Comparison of ENCODE assay signal across 12 mouse cellular contexts in the genomic region with DNA sequence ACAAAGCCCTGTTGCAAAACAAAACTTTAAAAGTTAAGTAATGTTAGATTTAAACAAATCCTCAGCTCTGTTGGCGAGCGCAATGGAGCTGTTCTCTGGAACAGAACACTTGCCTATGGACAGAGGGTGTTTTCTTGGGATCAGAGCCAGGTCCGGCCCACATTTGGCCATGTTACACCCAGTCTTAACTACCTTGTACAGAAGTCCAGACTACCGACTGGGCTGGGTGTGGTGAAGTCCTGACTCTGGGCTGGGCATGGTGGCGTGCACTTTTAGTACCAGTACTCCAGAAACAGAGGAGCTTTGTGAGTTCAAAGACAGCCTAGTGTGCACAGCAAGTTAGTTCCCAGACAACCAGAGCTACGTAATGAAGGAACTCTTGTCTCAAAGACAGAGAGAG. TPM values are rescaled to one million over a fixed set of nuclear protein-coding genes. Genes with fewer than 3 reads are reported as not detected.
A peak's percentile ranks its signal among the peaks of the same experiment; 100 is the strongest.
DNase-seq lines count a peak whose midpoint lies in the region; ATAC-seq lines count a peak whose summit lies in the region.
"Had no signal": no experiment of that assay in that cellular context is flagged by ENCODE, and none has a peak within 500 bp of the region (broad histone marks: within the 10 kb centered on the region; RNA-seq: fewer than 3 reads in every experiment).

No protein-coding gene starts in this region.

- H3K9me3 ChIP-seq in intestine, embryonic 16.5 days (ENCODE audit: control insufficient read depth, low read length) = no peaks in the 10 kb centered on the region
- no peaks in the 10 kb centered on the region for H3K9me3 ChIP-seq in intestine, embryonic 15.5 days
- no peaks in the 10 kb centered on the region for H3K9me3 ChIP-seq in hindbrain, embryonic 11.5 days (ENCODE audit: control insufficient read depth, low read length)
- H3K9me3 ChIP-seq: embryonic facial prominence, embryonic 15.5 days had no signal

- no peak overlapping the region for H3K9ac ChIP-seq in intestine, embryonic 16.5 days (ENCODE audit: low read depth, low read length)
- H3K9ac ChIP-seq in intestine, embryonic 15.5 days = no peak overlapping the region
- no peak overlapping the region for H3K9ac ChIP-seq in hindbrain, embryonic 11.5 days (ENCODE audit: low read depth, low read length)
- H3K9ac ChIP-seq: liver, embryonic 14.5 days had no signal

- H3K27me3 ChIP-seq in intestine, embryonic 16.5 days (replicated peaks; ENCODE audit: control insufficient read depth, insufficient read depth, low read length) = no peaks in the 10 kb centered on the region
- H3K27me3 ChIP-seq in intestine, embryonic 15.5 days (replicated peaks) = no peaks in the 10 kb centered on the region
- H3K27me3 ChIP-seq in hindbrain, embryonic 11.5 days (ENCODE audit: control insufficient read depth, insufficient read depth, low read length) = no peaks in the 10 kb centered on the region
- H3K27me3 ChIP-seq: embryonic facial prominence, embryonic 15.5 days had no signal

- DNase-seq in MN1 (ENCODE audit: low spot score) = peak; percentile 74
- DNase-seq in gonadal fat pad, adult 2 months (ENCODE audit: low read depth) = peak; percentile 88
- peak; percentile 61 for DNase-seq in lung, postnatal 10 days
- DNase-seq in left cerebral cortex, postnatal 36 days (ENCODE audit: low spot score in 2 of 2) = no peak
- DNase-seq in hindbrain, embryonic 11.5 days (ENCODE audit: low spot score) = no peak
- DNase-seq: cerebellum, adult 18-20 months; gastrocnemius, postnatal 10 days; heart, postnatal 4 days had no signal

- no peak overlapping the region for H3K4me3 ChIP-seq in intestine, embryonic 16.5 days (ENCODE audit: low read length)
- H3K4me3 ChIP-seq in intestine, embryonic 15.5 days (replicated peaks) = no peak overlapping the region
- no peak overlapping the region for H3K4me3 ChIP-seq in hindbrain, embryonic 11.5 days (ENCODE audit: low read depth, low read length)

- H3K36me3 ChIP-seq in intestine, embryonic 16.5 days (ENCODE audit: control insufficient read depth, insufficient read depth, low read length) = no peaks in the 10 kb centered on the region
- 0 out of 2 replicates have a peak, but pooled peaks cover 2% of the 10 kb centered on the region for H3K36me3 ChIP-seq in intestine, embryonic 15.5 days
- peaks cover 2% of the 10 kb centered on the region; the same call in 1 of the 2 replicates for H3K36me3 ChIP-seq in hindbrain, embryonic 11.5 days (ENCODE audit: control insufficient read depth, insufficient read depth, low read length)
- H3K36me3 ChIP-seq: embryonic facial prominence, embryonic 15.5 days had no signal

- peaks cover 14% of the 10 kb centered on the region for H3K4me1 ChIP-seq in intestine, embryonic 16.5 days (ENCODE audit: control insufficient read depth, insufficient read depth, low read length)
- H3K4me1 ChIP-seq in intestine, embryonic 15.5 days (replicated peaks) = peaks cover 15% of the 10 kb centered on the region
- H3K4me1 ChIP-seq in hindbrain, embryonic 11.5 days (replicated peaks; ENCODE audit: control insufficient read depth, insufficient read depth, low read length) = peaks cover 9% of the 10 kb centered on the region

- H3K4me2 ChIP-seq in intestine, embryonic 16.5 days (ENCODE audit: low read depth, low read length) = no peak overlapping the region
- H3K4me2 ChIP-seq in intestine, embryonic 15.5 days (replicated peaks) = no peak overlapping the region
- no peak overlapping the region for H3K4me2 ChIP-seq in hindbrain, embryonic 11.5 days (replicated peaks; ENCODE audit: low read depth, low read length)

- ATAC-seq in intestine, embryonic 16.5 days = peak; percentile 39; the same call in 1 of the 2 replicates
- ATAC-seq in intestine, embryonic 15.5 days = no peak
- ATAC-seq in hindbrain, embryonic 11.5 days (ENCODE audit: low FRiP score) = no peak

- WGBS in intestine, embryonic 16.5 days = 66% methylated on average over 6 of the region's 6 CpGs
- WGBS in intestine, embryonic 15.5 days = 66% methylated on average over 6 of the region's 6 CpGs
- WGBS in hindbrain, embryonic 11.5 days = 84% methylated on average over 6 of the region's 6 CpGs

- no peak overlapping the region for H3K27ac ChIP-seq in intestine, embryonic 16.5 days (ENCODE audit: low read length)
- H3K27ac ChIP-seq in intestine, embryonic 15.5 days = no peak overlapping the region
- no peak overlapping the region for H3K27ac ChIP-seq in hindbrain, embryonic 11.5 days (ENCODE audit: low read depth, low read length)
- H3K27ac ChIP-seq: embryonic facial prominence, embryonic 15.5 days; liver, embryonic 14.5 days had no signal

- intact Hi-C loops in left cerebral cortex, postnatal 36 days (cut with DNase I) = no loop called here

RNA-seq across cellular contexts. Expression of a gene that starts 9.5 kb away (rescaled TPM):
- 1.0 and 1.4 TPM in 2 replicates for polyA plus RNA-seq in intestine, embryonic 16.5 days (2015; fragmentation: Nextera tagmentation; extraction: Ambion mirVana)
- polyA plus RNA-seq in intestine, embryonic 15.5 days (2015; fragmentation: Nextera tagmentation; extraction: Ambion mirVana) = 1.2 and 1.5 TPM in 2 replicates
- 11.8 and 27.3 TPM in 2 replicates for polyA plus RNA-seq in gonadal fat pad, adult 2 months (2012; rRNA removed)
- total RNA-seq in left cerebral cortex, postnatal 36 days (2021) = 10 to 100 TPM; 81.6 to 84.1 TPM
- 14.6 and 16.3 TPM in 2 replicates for polyA plus RNA-seq in hindbrain, embryonic 11.5 days (2014; fragmentation: Nextera tagmentation; extraction: Ambion mirVana)

RNA-seq across cellular contexts. Expression of a gene that starts 14.7 kb away (rescaled TPM):
- 213 and 215 TPM in 2 replicates for polyA plus RNA-seq in intestine, embryonic 16.5 days (2015; fragmentation: Nextera tagmentation; extraction: Ambion mirVana)
- 248 and 256 TPM in 2 replicates for polyA plus RNA-seq in intestine, embryonic 15.5 days (2015; fragmentation: Nextera tagmentation; extraction: Ambion mirVana)
- 129 and 161 TPM in 2 replicates for polyA plus RNA-seq in gonadal fat pad, adult 2 months (2012; rRNA removed)
- 10 to 100 TPM; 47.5 to 49.9 TPM for total RNA-seq in left cerebral cortex, postnatal 36 days (2021)
- 313 and 330 TPM in 2 replicates for polyA plus RNA-seq in hindbrain, embryonic 11.5 days (2014; fragmentation: Nextera tagmentation; extraction: Ambion mirVana)

RNA-seq across cellular contexts. Expression of a gene that starts 24.5 kb away (rescaled TPM):
- polyA plus RNA-seq in intestine, embryonic 16.5 days (2015; fragmentation: Nextera tagmentation; extraction: Ambion mirVana) = not detected in 2 replicates
- not detected in 2 replicates for polyA plus RNA-seq in intestine, embryonic 15.5 days (2015; fragmentation: Nextera tagmentation; extraction: Ambion mirVana)
- polyA plus RNA-seq in gonadal fat pad, adult 2 months (2012; rRNA removed) = not detected in 2 replicates
- total RNA-seq in left cerebral cortex, postnatal 36 days (2021) = not detected
- polyA plus RNA-seq in hindbrain, embryonic 11.5 days (2014; fragmentation: Nextera tagmentation; extraction: Ambion mirVana) = not detected in 2 replicates
- total RNA-seq: gastrocnemius, postnatal 10 days; heart, postnatal 4 days had no signal
- polyA plus RNA-seq: embryonic facial prominence, embryonic 15.5 days; liver, embryonic 14.5 days had no signal

RNA-seq across cellular contexts. Expression of a gene that starts 25.7 kb away (rescaled TPM):
- polyA plus RNA-seq in intestine, embryonic 16.5 days (2015; fragmentation: Nextera tagmentation; extraction: Ambion mirVana) = 0.36 and 0.37 TPM in 2 replicates
- 0.34 and 0.43 TPM in 2 replicates for polyA plus RNA-seq in intestine, embryonic 15.5 days (2015; fragmentation: Nextera tagmentation; extraction: Ambion mirVana)
- 1.9 and 2.1 TPM in 2 replicates for polyA plus RNA-seq in gonadal fat pad, adult 2 months (2012; rRNA removed)
- under 1 TPM; 0.54 to 0.68 TPM for total RNA-seq in left cerebral cortex, postnatal 36 days (2021)
- 0.25 and 0.79 TPM in 2 replicates for polyA plus RNA-seq in hindbrain, embryonic 11.5 days (2014; fragmentation: Nextera tagmentation; extraction: Ambion mirVana)

RNA-seq across cellular contexts. Expression of a gene that starts 30.2 kb away (rescaled TPM):
- polyA plus RNA-seq in intestine, embryonic 16.5 days (2015; fragmentation: Nextera tagmentation; extraction: Ambion mirVana) = 59.5 and 61.5 TPM in 2 replicates
- polyA plus RNA-seq in intestine, embryonic 15.5 days (2015; fragmentation: Nextera tagmentation; extraction: Ambion mirVana) = 66.9 and 71.2 TPM in 2 replicates
- polyA plus RNA-seq in gonadal fat pad, adult 2 months (2012; rRNA removed) = 212 and 269 TPM in 2 replicates
- total RNA-seq in left cerebral cortex, postnatal 36 days (2021) = 100 to 1,000 TPM; 303 to 345 TPM
- 114 and 119 TPM in 2 replicates for polyA plus RNA-seq in hindbrain, embryonic 11.5 days (2014; fragmentation: Nextera tagmentation; extraction: Ambion mirVana)

Comparison
In these comparisons a context has a peak if more than half of its experiments do, and no peak if none do; other contexts are left out.
1. DNase-seq: peak in MN1 (single experiment), gonadal fat pad, adult 2 months (single experiment) and lung, postnatal 10 days (single experiment); none in left cerebral cortex, postnatal 36 days (0 of 2) and hindbrain, embryonic 11.5 days (single experiment).